Mouse (Mus musculus) forebrain, embryonic 11.5 days (tissue): ENCODE measurements around the gene Awat1. TPM values are rescaled to one million over a fixed set of nuclear protein-coding genes. Genes with fewer than 3 reads are reported as not detected.
A peak's percentile ranks its signal among the peaks of the same experiment; 100 is the strongest.

Experiments used
- ATAC-seq: fragments of 200-750 bp; cut with Nextera tagmentation; replicated peaks from 2 replicates; pipeline ENCODE4 v1.8.0; 2017; ENCODE audit warnings: moderate TSS enrichment; ENCODE audit not compliant: low FRiP score
- DNase-seq: peaks from one replicate; pipeline ENCODE4 v3.0.0-alpha.2; 2017; ENCODE audit warnings: low spot score
- H3K27ac ChIP-seq: fragments of 300-500 bp; sonication (generic); 2 replicates; pipeline ENCODE4 v1.5.1; 2014; ENCODE audit warnings: low read depth, low read length
- H3K27me3 ChIP-seq: fragments of 300-500 bp; sonication (generic); 2 replicates; pipeline ENCODE4 v1.6.1; 2014; ENCODE audit warnings: mild to moderate bottlenecking, low read length, mixed read lengths; ENCODE audit not compliant: control insufficient read depth, insufficient read depth
- H3K36me3 ChIP-seq: fragments of 300-500 bp; sonication (generic); 2 replicates; pipeline ENCODE4 v1.6.1; 2014; ENCODE audit warnings: mild to moderate bottlenecking, low read length, moderate library complexity, mixed read lengths; ENCODE audit not compliant: control insufficient read depth, insufficient read depth
- H3K4me1 ChIP-seq: fragments of 300-500 bp; sonication (generic); replicated peaks from 2 replicates; pipeline ENCODE4 v1.6.1; 2014; ENCODE audit warnings: low read length, mixed read lengths; ENCODE audit not compliant: control insufficient read depth, insufficient read depth
- H3K4me2 ChIP-seq: fragments of 300-500 bp; sonication (generic); 2 replicates; pipeline ENCODE4 v1.6.1; 2014; ENCODE audit warnings: low read depth, mild to moderate bottlenecking, low read length, moderate library complexity, mixed read lengths; ENCODE audit not compliant: severe bottlenecking
- H3K4me3 ChIP-seq: fragments of 300-500 bp; sonication (generic); 2 replicates; pipeline ENCODE4 v1.5.1; 2014; ENCODE audit warnings: low read depth, low read length
- H3K9ac ChIP-seq: fragments of 300-500 bp; sonication (generic); 2 replicates; pipeline ENCODE4 v1.6.1; 2014; ENCODE audit warnings: low read length
- H3K9me3 ChIP-seq: fragments of 300-500 bp; sonication (generic); 2 replicates; pipeline ENCODE4 v1.6.1; 2016; ENCODE audit warnings: low read length, mixed read lengths; ENCODE audit not compliant: control insufficient read depth
- WGBS: fragments of 180-500 bp; shearing (Covaris S2); extraction: QIAGEN DNeasy Blood & Tissue Kit; methylation state at CpG from one replicate; pipeline ENCODE4 v1.1.7; 2014; 5-methylcytosine and 5-hydroxymethylcytosine counted together
- polyA plus RNA-seq: library from polyadenylated mRNA; unstranded; fragments of >200 nt; fragmentation: Nextera tagmentation; extraction: Ambion mirVana; gene quantifications from 2 replicates; pipeline ENCODE4 v1.2.1, GENCODE M21; 2014

Awat1 gene
- polyA plus RNA-seq, 1 experiment from 2014 or later, result not detected

DNA sequence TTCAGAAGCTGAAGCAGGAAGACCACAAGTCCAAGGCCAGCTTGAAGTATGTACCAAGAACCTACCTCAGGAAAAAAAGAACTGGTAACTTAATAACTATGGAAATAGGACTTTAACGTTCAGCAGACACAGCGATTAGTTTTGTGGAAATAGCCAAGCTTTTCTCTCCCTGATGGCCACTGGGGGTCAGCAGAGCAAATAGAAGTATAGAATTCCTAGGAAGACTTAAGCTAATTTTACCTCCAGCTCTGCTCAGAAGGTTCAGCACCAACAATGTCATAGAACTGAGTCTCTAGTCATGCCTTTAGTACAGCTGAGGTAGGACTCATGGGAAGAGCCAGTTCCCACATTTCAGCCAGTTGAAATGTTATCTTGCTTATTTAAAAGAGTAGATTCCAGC lies 49.3 kb downstream of the Awat1 start:
- DNase-seq, result no peak
- Histone ChIP-seq H3K4me1 (no peaks in the 10 kb centered on the region), H3K27ac (no peak overlapping the region), H3K9me3 (no peaks in the 10 kb centered on the region), H3K4me3 (no peak overlapping the region), H3K4me2 (no peak overlapping the region), H3K9ac (no peak overlapping the region), H3K27me3 (no peaks in the 10 kb centered on the region), H3K36me3 (no peaks in the 10 kb centered on the region)
- WGBS, result 79% methylated on average over 2 of the region's 2 CpGs
- no peak for ATAC-seq

- Histone ChIP-seq H3K4me1 (no peaks in the 10 kb centered on the region), H3K36me3 (no peaks in the 10 kb centered on the region), H3K4me2 (no peak overlapping the region), H3K27ac (no peak overlapping the region), H3K9ac (no peak overlapping the region), H3K27me3 (no peaks in the 10 kb centered on the region), H3K4me3 (no peak overlapping the region), H3K9me3 (no peaks in the 10 kb centered on the region)
- ATAC-seq (no peak), DNase-seq (no peak)
- 88% methylated on average over 4 of the region's 4 CpGs for WGBS
These were observed 52.2 kb downstream of the Awat1 start for GRCm38 (mm10) chrX:100624242-100624641.

DNA sequence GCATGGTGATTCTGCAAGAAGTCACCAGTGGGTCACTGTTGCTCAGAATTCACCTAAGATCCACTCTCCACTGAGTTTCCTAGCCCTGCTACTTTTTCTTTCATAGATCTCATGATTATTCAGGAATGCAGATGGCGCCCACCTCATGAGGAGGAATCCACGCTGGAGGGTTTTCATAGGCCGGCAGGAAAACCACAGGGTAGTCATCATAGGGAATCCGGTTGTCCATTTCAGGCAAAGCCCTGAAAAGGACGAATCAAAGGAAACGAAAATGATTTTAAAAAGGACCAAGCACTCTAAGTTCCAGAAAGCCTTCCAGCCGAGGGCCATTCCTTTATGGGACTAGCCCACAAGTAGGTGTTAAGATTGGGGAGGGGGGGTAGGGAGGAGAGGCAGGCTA lies 53.1 kb downstream of the Awat1 start:
- ATAC-seq (no peak; the same call in 1 of the 2 replicates), DNase-seq (no peak)
- no peaks in the 10 kb centered on the region for H3K36me3 ChIP-seq
- H3K9ac ChIP-seq, result peak overlapping the region; percentile 54; the same call in 1 of the 2 replicates
- H3K4me2 ChIP-seq, result peak overlapping the region; percentile 51; the same call in 1 of the 2 replicates
- H3K4me1 ChIP-seq, result no peaks in the 10 kb centered on the region
- H3K27ac ChIP-seq, result no peak overlapping the region
- H3K27me3 ChIP-seq, result no peaks in the 10 kb centered on the region
- peak overlapping the region; percentile 59 for H3K4me3 ChIP-seq
- WGBS, result 50% methylated on average over 7 of the region's 7 CpGs
- no peaks in the 10 kb centered on the region for H3K9me3 ChIP-seq

DNA sequence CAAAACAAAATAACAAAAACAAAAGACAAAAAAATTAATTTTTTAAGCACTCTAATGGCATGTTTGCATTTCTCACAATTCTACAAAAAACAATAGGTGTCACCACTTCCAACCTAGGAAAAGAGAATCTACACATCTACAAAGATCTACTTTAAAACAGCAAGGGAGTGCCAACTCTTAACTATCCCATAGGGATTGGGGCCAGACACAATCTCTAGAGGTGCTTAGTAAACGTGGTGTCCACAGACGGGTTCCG lies 53.4 kb downstream of the Awat1 start, which contains the start of gene Kif4:
Gene Kif4, plus strand, starts transcription at position 192 of the 256 bp plus-strand sequence.
- H3K4me3 ChIP-seq, result peak within 1 kb of the TSS; percentile 59
- WGBS, result 33% methylated on average over 3 of the region's 3 CpGs
- DNase-seq (no peak), ATAC-seq (no peak)
- peak within 1 kb of the TSS; percentile 78 for H3K9ac ChIP-seq
- H3K4me1 ChIP-seq, result no peaks in the 10 kb centered on the region
- H3K4me2 ChIP-seq, result peak within 1 kb of the TSS; percentile 53
- H3K27me3 ChIP-seq, result no peaks in the 10 kb centered on the region
- H3K27ac ChIP-seq, result peak within 1 kb of the TSS; percentile 83
- no peaks in the 10 kb centered on the region for H3K36me3 ChIP-seq
- no peaks in the 10 kb centered on the region for H3K9me3 ChIP-seq

GRCm38 (mm10) chrX:100625802-100626793 lies 54.0 kb downstream of the Awat1 start, which contains the start of gene Pdzd11:
Gene Pdzd11, minus strand, starts transcription at chrX:100626568.
- peak within 1 kb of the TSS; percentile 59 for H3K4me3 ChIP-seq
- no peaks in the 10 kb centered on the region for H3K4me1 ChIP-seq
- no peaks in the 10 kb centered on the region for H3K27me3 ChIP-seq
- H3K9ac ChIP-seq, result peak within 1 kb of the TSS; percentile 78
- no peaks in the 10 kb centered on the region for H3K36me3 ChIP-seq
- ATAC-seq (peak; percentile 99), DNase-seq (peak; percentile 92)
- peak within 1 kb of the TSS; percentile 83 for H3K27ac ChIP-seq
- no peaks in the 10 kb centered on the region for H3K9me3 ChIP-seq
- 21% methylated on average over 58 of the region's 62 CpGs for WGBS
- peak within 1 kb of the TSS; percentile 53 for H3K4me2 ChIP-seq

Other genes with a start within 250 kb of the Awat1 start
- not detected in 2 replicates for gene Otud6a, start 143.2 kb upstream of the Awat1 start, polyA plus RNA-seq
- gene Awat2, start 129.5 kb upstream of the Awat1 start, polyA plus RNA-seq, result 0.35 and 0.77 TPM in 2 replicates
- gene Igbp1, start 78.0 kb upstream of the Awat1 start, polyA plus RNA-seq, result 33.5 and 33.8 TPM in 2 replicates
- gene Dgat2l6, start 47.4 kb upstream of the Awat1 start, polyA plus RNA-seq, result not detected in 2 replicates
- gene P2ry4, start 22.6 kb downstream of the Awat1 start, polyA plus RNA-seq, result not detected in 2 replicates
- 0.23 TPM in 1 of 2 replicates, not detected in the other for gene Arr3, start 33.2 kb downstream of the Awat1 start, polyA plus RNA-seq
- gene Kif4, start 53.5 kb downstream of the Awat1 start, polyA plus RNA-seq, result 59.5 and 63.2 TPM in 2 replicates
- gene Pdzd11, start 54.3 kb downstream of the Awat1 start, polyA plus RNA-seq, result 134 and 138 TPM in 2 replicates
- 6.4 and 6.5 TPM in 2 replicates for gene Gdpd2, start 157.6 kb downstream of the Awat1 start, polyA plus RNA-seq
- gene Dlg3, start 195.5 kb downstream of the Awat1 start, polyA plus RNA-seq, result 7.6 and 9.5 TPM in 2 replicates